Mouse (Mus musculus) liver, embryonic 13.5 days (tissue): ENCODE results near the gene Papolg. TPM values are rescaled to one million over a fixed set of nuclear protein-coding genes. Genes with fewer than 3 reads are reported as not detected.

Source experiments
- ATAC-seq: fragments of 200-750 bp; cut with Nextera tagmentation; 2 replicates; pipeline ENCODE4 v1.8.0; 2017; ENCODE audit warnings: low read depth, mild to moderate bottlenecking, moderate number of reproducible peaks, moderate library complexity
- DNase-seq: peaks from one replicate; pipeline ENCODE4 v3.0.0; 2022
- H3K27ac ChIP-seq: fragments of 300-500 bp; sonication (generic); 2 replicates; pipeline ENCODE4 v1.5.1; 2015; ENCODE audit warnings: moderate library complexity, mild to moderate bottlenecking, inconsistent platforms
- H3K27me3 ChIP-seq: fragments of 300-500 bp; sonication (generic); 2 replicates; pipeline ENCODE4 v1.6.1; 2015; ENCODE audit warnings: mild to moderate bottlenecking, inconsistent platforms
- H3K36me3 ChIP-seq: fragments of 300-500 bp; sonication (generic); 2 replicates; pipeline ENCODE4 v1.6.1; 2015; ENCODE audit warnings: mild to moderate bottlenecking, inconsistent platforms
- H3K4me1 ChIP-seq: fragments of 300-500 bp; sonication (generic); replicated peaks from 2 replicates; pipeline ENCODE4 v1.6.1; 2015; ENCODE audit warnings: inconsistent platforms
- H3K4me2 ChIP-seq: fragments of 300-500 bp; sonication (generic); 2 replicates; pipeline ENCODE4 v1.6.1; 2015; ENCODE audit warnings: inconsistent platforms, mild to moderate bottlenecking, moderate library complexity
- H3K4me3 ChIP-seq: fragments of 300-500 bp; sonication (generic); replicated peaks from 2 replicates; pipeline ENCODE4 v1.5.1; 2015; ENCODE audit warnings: mild to moderate bottlenecking, inconsistent platforms
- H3K9ac ChIP-seq: fragments of 300-500 bp; sonication (generic); 2 replicates; pipeline ENCODE4 v1.6.1; 2015; ENCODE audit warnings: mild to moderate bottlenecking, inconsistent platforms
- H3K9me3 ChIP-seq: fragments of 300-500 bp; sonication (generic); replicated peaks from 2 replicates; pipeline ENCODE4 v1.6.1; 2016; ENCODE audit warnings: inconsistent platforms
- WGBS: fragments of 180-500 bp; shearing (Covaris S2); methylation state at CpG from one replicate; pipeline ENCODE4 v1.1.7; 2015; ENCODE audit not compliant: insufficient replicate concordance; 5-methylcytosine and 5-hydroxymethylcytosine counted together
- polyA plus RNA-seq: library from polyadenylated mRNA; unstranded; fragments of >200 nt; fragmentation: Nextera tagmentation; extraction: Ambion mirVana; gene quantifications from 2 replicates; pipeline ENCODE4 v1.2.1, GENCODE M21; 2015

Gene Papolg
- polyA plus RNA-seq, 1 experiment from 2014 or later, result 4.2 TPM

DNA sequence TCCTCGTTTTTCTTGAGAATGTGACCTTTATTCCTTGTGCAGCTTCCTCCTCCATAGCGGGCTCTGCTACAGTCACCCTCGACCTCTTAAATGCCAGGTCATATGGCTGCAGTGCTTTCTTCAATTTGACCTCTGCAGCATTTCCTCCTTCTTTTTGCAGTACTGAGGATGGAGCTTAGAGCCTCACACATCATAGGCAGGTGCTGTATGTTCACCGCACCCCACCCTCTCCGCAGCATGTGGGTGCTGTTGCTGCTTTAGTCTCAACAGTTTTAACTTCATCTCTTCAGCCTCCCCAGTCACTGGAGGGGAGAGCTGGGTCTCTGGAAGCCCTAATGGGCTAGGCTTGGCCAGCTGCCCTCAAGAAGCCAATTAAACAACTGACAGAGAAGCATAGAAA lies 41.7 kb downstream of the Papolg start:
- H3K4me3 ChIP-seq, result no peak overlapping the region
- no peaks in the 10 kb centered on the region for H3K9me3 ChIP-seq
- no peak for ATAC-seq
- no peak for DNase-seq
- no peaks in the 10 kb centered on the region for H3K27me3 ChIP-seq
- no peak overlapping the region for H3K27ac ChIP-seq
- H3K4me2 ChIP-seq, result no peak overlapping the region
- H3K36me3 ChIP-seq, result peaks cover 14% of the 10 kb centered on the region
- H3K4me1 ChIP-seq, result no peaks in the 10 kb centered on the region
- WGBS, result 60% methylated on average over 5 of the region's 5 CpGs
- H3K9ac ChIP-seq, result no peak overlapping the region

DNA sequence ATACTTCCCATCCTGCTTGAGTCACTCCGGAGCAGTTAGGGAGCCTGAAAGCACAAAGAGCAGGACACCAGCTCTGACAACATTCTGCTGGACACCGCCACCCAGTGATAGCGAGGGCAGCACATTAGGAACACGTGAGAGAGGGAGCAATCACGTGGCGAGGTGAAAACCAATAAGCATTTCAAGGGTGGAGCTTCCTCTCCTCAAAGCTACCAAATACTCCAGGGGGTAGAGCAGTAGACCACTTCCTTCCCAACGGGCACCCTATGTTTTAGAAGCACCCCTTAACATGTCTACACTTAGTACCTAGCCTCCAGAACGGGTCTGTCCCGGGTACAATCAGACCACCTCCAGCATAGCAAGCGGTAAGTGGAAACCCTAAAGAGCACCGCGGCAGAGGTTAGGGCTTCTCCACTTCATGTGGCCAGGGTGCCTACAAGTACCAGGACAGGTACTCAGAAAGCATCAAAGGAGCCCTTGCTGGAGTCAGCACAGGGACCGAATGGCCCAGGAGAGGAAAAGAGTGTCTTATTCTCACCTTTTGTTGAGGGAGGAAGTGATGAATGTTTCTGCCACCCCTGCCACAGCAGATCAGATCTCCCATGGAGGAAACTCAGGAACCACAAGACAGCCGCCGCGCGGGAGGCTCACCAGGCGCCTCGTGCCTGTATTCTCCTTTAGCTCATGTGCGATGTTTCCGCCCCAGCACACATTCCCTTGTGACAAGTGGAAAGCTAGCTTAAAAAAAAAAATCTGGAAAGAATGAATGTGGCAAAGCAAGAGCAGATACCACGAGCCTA lies 48.8 kb downstream of the Papolg start:
- peak; percentile 20; the same call in 1 of the 2 replicates for ATAC-seq
- Histone ChIP-seq H3K9me3 (no peaks in the 10 kb centered on the region), H3K27me3 (no peaks in the 10 kb centered on the region), H3K36me3 (no peaks in the 10 kb centered on the region), H3K4me1 (no peaks in the 10 kb centered on the region; the same call in 1 of the 2 replicates), H3K27ac (no peak overlapping the region), H3K9ac (no peak overlapping the region), H3K4me2 (peak overlapping the region; percentile 24; the same call in 1 of the 2 replicates), H3K4me3 (no peak overlapping the region)
- peak; percentile 3 for DNase-seq
- WGBS, result 34% methylated on average over 22 of the region's 22 CpGs

DNA sequence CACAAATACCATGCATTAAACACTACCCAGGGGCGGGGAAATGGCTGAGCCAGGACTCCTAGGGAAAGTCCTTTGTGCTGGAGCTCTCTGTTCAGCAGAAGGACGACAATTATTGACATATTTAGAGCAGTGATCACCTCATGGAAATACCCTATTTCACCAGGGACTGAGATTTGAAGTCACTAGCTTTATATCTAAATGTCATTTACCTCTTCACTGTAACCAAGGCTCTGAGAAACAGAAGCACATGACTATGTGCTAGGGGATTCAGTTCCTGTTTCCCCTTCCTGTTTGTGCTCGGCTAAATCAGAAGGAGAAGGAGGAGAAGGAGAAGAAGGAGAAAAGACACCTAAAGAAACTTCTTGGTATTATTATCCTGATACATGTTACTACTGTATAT lies 71.8 kb downstream of the Papolg start:
- no peaks in the 10 kb centered on the region for H3K9me3 ChIP-seq

DNA sequence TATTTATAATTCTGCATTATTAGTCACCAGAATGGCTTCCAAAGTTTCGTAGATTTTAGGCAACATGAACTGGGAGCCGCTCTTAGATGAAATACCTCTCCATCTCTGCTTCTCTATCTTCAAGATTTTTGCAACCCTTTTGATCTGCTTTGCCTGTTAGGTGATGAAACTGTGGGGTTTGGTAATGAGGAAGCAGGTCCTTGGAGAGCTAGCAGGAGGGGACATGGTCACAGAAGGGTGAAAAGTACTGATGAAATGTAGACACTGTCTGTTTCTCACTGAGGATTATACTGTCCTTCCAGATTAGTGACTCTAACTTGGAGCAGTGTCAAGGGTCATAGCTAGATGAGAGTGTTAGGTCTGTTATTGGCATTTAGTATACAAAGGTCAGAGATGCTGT lies 73.4 kb downstream of the Papolg start:
- H3K4me2 ChIP-seq, result no peak overlapping the region
- no peaks in the 10 kb centered on the region for H3K36me3 ChIP-seq
- no peaks in the 10 kb centered on the region for H3K27me3 ChIP-seq
- H3K4me1 ChIP-seq, result no peaks in the 10 kb centered on the region
- ATAC-seq, result no peak
- no peak for DNase-seq
- no peak overlapping the region for H3K9ac ChIP-seq
- no peaks in the 10 kb centered on the region for H3K9me3 ChIP-seq
- 65% methylated on average over 2 of the region's 2 CpGs for WGBS
- H3K27ac ChIP-seq, result no peak overlapping the region
- H3K4me3 ChIP-seq, result no peak overlapping the region

More for the DNA sequence above, 71.8 kb downstream of the Papolg start:
- H3K4me3 ChIP-seq, result no peak overlapping the region
- no peak for DNase-seq
- H3K4me1 ChIP-seq, result no peaks in the 10 kb centered on the region
- no peak overlapping the region for H3K27ac ChIP-seq
- no peaks in the 10 kb centered on the region for H3K27me3 ChIP-seq
- 30% methylated on average over 3 of the region's 3 CpGs for WGBS
- no peaks in the 10 kb centered on the region for H3K36me3 ChIP-seq
- H3K4me2 ChIP-seq, result no peak overlapping the region
- ATAC-seq, result no peak
- H3K9ac ChIP-seq, result no peak overlapping the region

DNA sequence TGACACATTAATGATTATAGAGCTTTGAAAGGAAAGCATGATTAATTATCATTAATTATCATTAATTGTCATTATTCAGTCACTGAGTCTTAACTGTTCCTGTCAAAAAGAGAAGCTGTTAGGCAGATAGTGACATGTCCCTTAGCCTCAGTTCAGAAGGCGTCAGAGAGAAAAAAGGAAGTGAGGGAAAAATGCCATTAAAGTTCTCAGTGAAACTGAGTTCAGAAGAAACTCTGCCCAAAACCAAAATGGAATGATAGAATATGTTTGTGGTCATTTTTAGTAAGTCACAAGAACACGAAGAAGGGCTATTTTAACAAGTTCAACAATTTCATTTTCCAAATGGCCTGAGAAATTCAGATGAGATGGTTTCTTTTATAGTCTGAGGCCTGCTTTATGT lies 74.1 kb downstream of the Papolg start:
- whole genome bisulfite sequencing, result 32% methylated on average over 2 of the region's 2 CpGs
- H3K4me1 ChIP-seq, result no peaks in the 10 kb centered on the region
- no peaks in the 10 kb centered on the region for H3K9me3 ChIP-seq
- H3K27me3 ChIP-seq, result no peaks in the 10 kb centered on the region
- H3K4me2 ChIP-seq, result no peak overlapping the region
- ATAC-seq (no peak), DNase-seq (no peak)
- H3K27ac ChIP-seq, result no peak overlapping the region
- no peak overlapping the region for H3K9ac ChIP-seq
- H3K36me3 ChIP-seq, result no peaks in the 10 kb centered on the region
- no peak overlapping the region for H3K4me3 ChIP-seq

DNA sequence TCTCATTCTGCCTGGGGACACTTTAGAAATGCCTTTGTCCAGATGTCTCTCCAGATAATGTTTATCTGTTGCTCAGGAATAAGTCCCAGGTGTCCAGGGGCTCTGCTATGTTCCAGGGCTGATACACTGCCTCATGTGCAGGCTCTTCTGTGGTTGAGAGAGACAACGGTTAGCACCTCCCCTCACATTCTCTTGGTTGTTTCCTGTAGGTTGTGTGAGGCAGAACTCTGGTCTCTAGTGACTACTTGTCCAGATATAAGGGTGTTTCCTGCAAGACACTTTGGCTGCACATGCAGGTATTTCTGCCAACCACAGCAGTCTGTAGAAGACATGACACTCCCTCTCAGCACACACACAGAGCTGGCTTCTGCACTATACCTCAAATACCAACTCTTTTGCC lies 76.3 kb downstream of the Papolg start:
- 9% methylated on average over 1 of the region's 1 CpGs for WGBS
- no peaks in the 10 kb centered on the region for H3K9me3 ChIP-seq
- no peaks in the 10 kb centered on the region for H3K27me3 ChIP-seq
- H3K36me3 ChIP-seq, result no peaks in the 10 kb centered on the region
- no peak for DNase-seq
- H3K9ac ChIP-seq, result no peak overlapping the region
- H3K4me1 ChIP-seq, result no peaks in the 10 kb centered on the region
- H3K27ac ChIP-seq, result no peak overlapping the region
- H3K4me3 ChIP-seq, result no peak overlapping the region
- no peak for ATAC-seq
- H3K4me2 ChIP-seq, result no peak overlapping the region

Other genes with a start within 250 kb of the Papolg start
- gene Pus10, start 229.6 kb downstream of the Papolg start, polyA plus RNA-seq, result 16.3 and 19.2 TPM in 2 replicates
- 11.8 and 16.1 TPM in 2 replicates for gene Pex13, start 229.3 kb downstream of the Papolg start, polyA plus RNA-seq
- gene Rel, start 124.3 kb downstream of the Papolg start, polyA plus RNA-seq, result 0.33 and 0.41 TPM in 2 replicates
- gene A830031A19Rik, start 179.8 kb upstream of the Papolg start, polyA plus RNA-seq, result not detected in 2 replicates
- gene Bcl11a, start 182.8 kb upstream of the Papolg start, polyA plus RNA-seq, result 37.9 and 45.0 TPM in 2 replicates